Mouse (Mus musculus) testis, adult 2 months (tissue): ENCODE data around the gene C2.

Experiments used
- CTCF ChIP-seq: fragments of 200-500 bp; IDR thresholded peaks from 2 replicates; pipeline ENCODE4 v1.5.1; 2012; ENCODE audit warnings: low read depth, mild to moderate bottlenecking, inconsistent platforms, low read length, moderate library complexity; ENCODE audit not compliant: control insufficient read depth, insufficient read depth, insufficient replicate concordance
- POLR2A ChIP-seq: fragments of 200-500 bp; IDR thresholded peaks from 2 replicates; pipeline ENCODE4 v1.6.1; 2012; ENCODE audit warnings: low read depth, mild to moderate bottlenecking, inconsistent platforms, low read length, moderate library complexity; ENCODE audit not compliant: control insufficient read depth

- no peak for TF ChIP-seq CTCF
- no peak for TF ChIP-seq POLR2A
Measured at GRCm38 (mm10) chr17:34913930-34914665, 16.0 kb upstream of the C2 start, which contains the start of gene Slc44a4.
